Mouse (Mus musculus) kidney, postnatal 14 days (tissue): ENCODE results near the gene Cnksr3.
A peak's percentile ranks its signal among the peaks of the same experiment; 100 is the strongest.

Source experiments
- DNase-seq: peaks from one replicate; pipeline ENCODE4 v3.0.0; 2022; ENCODE audit warnings: mixed read lengths

Cnksr3 gene

DNA sequence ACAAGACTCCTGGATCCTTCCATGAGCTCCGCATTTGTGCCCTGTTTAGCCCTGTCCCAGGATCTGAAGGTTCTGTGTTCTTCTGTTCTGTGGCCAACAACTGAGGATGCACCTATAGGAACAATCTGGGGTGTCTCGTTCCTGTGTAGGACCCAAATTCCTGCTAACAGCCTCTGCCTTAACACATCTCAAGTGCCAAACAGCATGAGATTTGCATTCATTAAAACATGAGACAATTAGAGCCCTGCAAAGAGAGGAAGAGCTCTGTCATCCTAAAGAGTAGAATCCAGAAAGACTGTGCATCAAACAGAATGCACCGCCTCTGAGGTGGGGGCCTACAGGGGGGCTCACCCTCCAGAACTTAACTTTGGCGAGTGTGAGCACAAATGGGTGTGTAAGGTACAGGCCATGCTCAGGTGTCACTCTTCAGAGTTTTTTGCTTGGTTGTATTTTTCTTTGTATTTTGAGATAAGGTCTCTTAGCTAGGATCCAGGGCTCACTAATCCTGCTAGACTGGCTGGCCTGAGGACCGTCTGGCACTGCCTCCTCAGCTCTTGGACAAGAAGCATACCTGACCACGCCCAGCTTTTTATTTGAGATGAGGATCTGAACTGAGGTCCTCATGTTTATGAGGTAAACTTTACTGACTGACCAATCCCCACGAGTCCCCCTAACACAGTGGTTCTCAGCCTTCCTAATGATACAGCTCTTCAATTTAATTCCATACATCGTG lies 15.2 kb downstream of the Cnksr3 start:
- no peak for DNase-seq

DNA sequence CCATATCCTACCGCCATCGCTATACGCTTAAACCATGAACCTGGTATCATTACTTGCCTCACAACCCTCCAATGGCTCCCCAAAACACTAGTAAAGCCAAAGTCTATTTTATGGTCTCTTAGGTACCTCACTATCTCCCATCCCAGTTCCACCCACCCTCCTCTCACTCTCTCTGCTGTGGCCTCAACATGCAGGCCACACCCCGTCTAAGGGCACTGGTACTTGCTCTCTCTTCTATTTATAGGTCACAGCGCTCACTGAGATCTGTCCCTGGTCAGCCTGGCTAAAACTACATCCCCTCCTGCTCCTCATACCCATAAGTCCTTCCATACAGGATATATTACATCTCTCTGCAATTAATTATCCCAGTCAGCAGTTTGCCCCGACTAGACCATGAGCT lies 16.1 kb downstream of the Cnksr3 start:
- no peak for DNase-seq

DNA sequence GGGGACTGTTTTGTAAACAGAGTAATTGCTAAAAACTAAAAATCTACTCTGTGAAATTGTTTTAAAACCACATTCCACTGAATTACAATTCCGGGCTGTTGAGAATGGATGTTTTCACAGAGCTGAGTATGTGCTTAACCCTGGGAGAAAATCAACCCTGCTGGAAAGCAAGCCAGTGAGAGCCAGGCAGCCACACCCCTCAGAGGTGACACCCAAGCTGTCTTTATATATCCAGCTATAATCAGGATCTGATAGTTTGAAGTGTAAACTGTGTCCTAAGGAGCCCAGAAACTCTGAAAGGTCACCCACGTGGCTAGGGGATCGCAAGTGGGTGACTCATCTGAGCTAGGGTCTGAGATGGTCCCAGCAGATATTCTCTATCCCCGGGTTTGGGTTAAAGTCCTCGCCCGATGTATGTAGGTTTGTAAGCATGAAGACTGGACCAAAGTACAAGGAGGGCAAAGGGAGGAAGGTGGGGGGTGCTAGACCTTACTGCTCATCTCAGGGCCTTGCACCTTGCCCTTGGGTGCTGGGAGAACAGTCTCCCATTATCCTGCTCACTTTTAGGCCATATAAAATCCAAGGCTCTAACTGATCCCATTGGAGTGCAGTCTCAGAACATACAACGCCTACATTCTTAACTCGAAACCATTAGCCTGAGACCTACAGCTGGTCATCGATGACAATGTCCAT lies 20.2 kb downstream of the Cnksr3 start:
- DNase-seq: peak; percentile 80

DNA sequence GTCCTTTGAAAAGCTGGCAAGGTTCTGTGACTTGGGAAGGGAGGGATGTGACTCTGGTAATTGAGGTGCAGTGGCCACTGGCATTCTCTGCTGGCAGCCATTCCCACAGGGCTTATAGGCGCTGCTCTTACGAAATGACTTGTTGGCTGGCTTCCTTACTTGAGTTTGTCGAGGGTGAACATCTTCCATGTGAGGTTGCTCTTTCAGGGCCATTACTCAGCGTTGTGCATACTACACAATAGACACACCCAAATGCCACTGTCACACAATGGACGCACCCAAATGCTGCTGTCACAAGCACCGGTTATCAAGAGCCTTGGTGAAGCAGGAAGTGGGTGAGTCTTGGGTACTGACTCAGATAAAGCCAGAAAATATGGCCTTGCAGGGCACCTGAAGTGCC lies 22.8 kb downstream of the Cnksr3 start:
- no peak for DNase-seq

DNA sequence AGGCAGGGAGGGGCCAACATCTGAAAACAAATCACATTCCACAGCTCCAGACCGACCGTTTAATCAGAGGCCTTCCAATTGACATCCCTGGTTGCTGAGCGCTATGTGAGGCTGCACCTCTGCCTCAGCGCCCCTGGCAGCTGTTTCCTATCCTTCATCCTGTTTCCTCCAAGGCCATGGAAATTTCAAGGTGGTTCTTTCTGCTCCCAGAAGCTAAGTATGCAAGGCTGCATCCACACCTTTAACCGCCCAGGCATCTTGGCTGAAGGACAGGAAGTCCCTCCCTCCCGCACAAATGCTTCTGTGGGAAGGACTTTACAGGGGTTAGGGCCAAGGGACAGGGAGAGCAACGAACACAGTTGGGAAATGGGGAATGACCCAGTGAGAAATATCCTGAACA lies 24.2 kb downstream of the Cnksr3 start:
- DNase-seq: peak; percentile 69

GRCm38 (mm10) chr10:7186992-7187391 lies 25.0 kb downstream of the Cnksr3 start:
- DNase-seq: no peak

- DNase-seq: no peak
Measured at GRCm38 (mm10) chr10:7186018-7186417, 26.0 kb downstream of the Cnksr3 start.

DNA sequence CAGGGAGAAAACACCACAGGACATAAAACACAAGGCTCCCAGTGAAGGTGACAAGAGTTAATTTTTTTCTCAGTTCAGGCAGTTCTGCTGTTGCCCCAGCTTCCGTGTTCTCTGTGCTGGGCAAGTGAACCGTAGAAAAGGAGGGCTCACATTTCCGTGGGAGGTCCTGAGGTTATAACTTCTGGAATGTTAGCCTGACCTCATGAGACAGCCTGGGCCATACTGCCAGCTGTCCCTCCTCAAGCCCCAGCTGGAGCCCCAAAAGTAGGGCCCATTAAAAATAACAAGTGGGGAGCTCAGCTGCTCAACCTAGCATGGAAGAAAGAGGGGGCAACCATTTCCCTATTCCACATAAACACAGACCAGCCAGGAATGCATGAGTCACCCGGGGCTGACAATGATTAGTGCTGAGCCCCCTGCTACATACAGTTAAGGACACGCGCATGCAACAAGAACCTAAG lies 28.8 kb downstream of the Cnksr3 start:
- peak; percentile 81 for DNase-seq

DNA sequence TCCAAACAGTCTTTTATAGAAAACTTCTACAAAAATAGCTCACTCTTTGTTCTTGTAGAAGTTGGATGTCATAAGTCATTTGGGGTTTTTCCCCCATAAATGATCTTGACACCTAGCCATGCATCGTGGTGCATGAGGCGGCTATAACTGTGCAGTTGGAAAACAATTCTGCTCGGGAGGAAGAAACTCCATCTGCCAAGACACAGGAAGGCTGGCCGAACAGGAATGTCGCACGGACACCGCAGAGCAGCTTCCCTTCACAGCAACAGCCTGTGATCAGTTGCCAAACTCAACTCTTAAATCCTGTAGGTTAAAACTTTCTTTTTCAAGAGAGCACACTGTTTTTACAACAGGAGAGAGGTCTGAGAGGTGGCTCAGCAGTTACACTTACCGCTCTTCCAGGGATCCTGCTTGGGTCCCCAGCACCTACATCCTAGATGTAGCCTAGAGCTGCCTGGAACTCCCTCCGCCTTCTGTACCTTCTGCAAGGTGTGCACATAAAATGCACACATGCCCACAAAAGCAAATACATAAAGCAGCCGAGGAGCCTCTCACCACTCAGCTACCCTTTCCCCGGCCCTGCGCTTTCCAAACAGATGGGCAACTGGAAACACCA lies 29.4 kb downstream of the Cnksr3 start:
- peak; percentile 73 for DNase-seq

GRCm38 (mm10) chr10:7180296-7180695 lies 31.7 kb downstream of the Cnksr3 start:
- DNase-seq: peak; percentile 48

DNA sequence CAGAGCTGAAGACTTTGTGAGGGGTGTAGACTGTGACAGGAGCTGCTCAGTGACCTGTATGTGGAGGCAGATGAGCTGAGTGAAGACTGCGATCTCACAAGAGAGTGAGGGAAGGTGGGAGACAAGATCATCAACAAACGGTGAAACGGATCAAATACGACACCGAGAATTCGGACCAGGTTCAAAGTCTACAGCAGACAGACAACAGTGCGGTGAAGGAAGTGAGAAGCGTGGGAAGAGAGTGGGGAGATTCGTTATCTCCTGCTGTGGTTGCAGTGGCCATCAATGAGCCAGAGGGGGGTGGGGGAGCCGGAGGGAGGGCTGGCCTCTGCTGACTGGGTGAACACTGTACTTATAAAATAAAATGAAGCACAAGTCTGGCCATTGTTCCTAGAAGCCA lies 33.5 kb downstream of the Cnksr3 start:
- DNase-seq: no peak

- no peak for DNase-seq
Measured at GRCm38 (mm10) chr10:7176205-7176910, 35.7 kb downstream of the Cnksr3 start.

- no peak for DNase-seq
Measured at GRCm38 (mm10) chr10:7174480-7174879, 37.6 kb downstream of the Cnksr3 start.

DNA sequence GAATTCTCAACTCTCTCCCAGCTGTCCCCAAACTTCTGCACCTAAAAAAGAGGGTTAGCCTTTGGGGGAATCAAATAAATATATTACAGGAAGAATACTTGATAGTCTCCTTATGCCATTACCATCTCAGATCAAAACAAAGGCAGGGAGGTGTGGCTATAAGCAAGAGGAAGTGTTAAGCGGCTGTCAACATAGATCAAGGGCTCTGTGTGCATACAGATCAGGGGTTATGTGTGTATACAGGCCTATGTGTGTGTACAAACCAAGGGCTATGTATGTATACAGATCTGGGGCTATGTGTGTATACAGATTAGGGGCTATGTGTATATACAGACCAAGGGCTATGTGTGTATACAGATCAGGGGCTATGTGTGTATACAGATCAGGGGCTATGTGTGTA lies 38.9 kb downstream of the Cnksr3 start:
- DNase-seq: no peak

DNA sequence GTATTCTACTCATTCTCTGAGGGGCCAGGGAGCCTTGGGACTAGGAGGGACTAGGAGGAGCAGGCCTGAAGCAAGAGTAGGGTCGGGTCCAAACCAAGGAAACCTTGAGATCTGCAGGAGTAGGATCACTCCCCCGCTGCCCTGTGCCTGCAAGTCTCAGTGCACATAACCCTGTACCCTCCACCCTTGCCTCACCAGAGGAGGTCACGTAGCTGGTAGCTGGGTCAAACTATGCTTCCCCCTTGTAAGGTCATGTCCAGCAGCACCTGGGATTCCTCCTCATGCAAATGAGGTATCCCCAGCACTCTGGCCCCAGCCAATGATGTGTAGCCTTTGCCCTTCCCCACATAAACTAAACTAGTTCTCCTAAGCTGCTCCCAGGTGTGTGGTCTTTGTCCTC lies 41.6 kb downstream of the Cnksr3 start:
- no peak for DNase-seq

GRCm38 (mm10) chr10:7163031-7163430 lies 49.0 kb downstream of the Cnksr3 start:
- DNase-seq: no peak

DNA sequence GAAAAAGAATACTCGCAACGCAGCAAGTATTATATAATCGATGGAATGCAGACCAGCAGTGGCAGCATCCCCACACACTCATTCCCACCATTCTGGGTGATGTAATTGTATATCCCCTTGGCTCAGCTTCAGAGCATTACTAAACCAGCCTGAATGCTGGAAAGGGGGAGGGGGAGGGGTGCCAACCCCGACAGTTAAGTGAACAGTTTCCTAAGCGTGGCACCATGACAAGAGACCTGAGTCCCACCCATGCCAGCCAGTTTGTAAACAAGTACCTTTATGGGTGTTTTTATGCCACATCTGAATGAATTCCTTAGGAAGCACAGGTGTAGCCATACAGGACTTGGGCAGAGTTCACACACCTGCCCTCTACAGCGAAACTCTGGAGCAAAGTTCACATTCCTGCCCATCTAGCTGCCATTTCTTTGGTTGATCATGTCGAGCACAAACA lies 53.0 kb downstream of the Cnksr3 start:
- peak; percentile 63 for DNase-seq

DNA sequence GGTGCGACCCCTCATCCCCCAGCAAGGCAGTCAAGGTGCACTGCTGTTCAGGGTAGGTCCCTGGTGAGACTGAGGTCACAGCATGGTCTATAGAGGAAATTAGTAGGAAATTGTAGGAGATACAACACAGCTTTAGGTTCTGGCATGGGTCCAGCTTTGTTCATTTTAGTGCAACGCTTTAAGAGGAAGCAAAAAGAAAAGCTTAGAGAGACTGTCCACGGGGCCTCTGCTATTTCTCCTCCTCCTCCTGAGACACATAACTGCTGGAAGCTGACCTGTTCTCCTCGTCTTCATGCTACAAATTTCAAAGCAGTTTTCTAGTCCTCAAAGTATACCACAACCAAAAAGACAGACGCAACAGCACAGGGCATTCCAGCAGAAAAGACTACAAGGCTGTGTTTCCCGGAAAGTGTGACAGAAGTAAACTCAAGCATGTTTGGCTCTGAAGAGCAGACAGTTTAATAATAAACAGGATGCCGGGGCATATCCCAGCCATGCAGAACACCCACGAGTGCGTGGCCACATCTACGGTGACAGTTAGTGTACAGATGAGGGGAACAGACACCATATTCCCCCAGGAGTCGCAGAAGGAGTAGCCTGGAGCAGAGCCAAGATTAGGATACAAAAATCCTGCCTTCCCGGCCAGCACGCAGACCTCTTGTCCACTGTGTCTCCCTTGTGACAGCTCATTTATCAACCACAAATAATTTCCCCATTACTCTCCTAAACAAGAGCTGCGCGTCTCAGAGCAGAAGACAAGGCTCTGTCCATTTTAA lies 53.6 kb downstream of the Cnksr3 start:
- peak; percentile 79 for DNase-seq

- no peak for DNase-seq
Measured at GRCm38 (mm10) chr10:7154877-7155276, 57.2 kb downstream of the Cnksr3 start.

GRCm38 (mm10) chr10:7152926-7153325 lies 59.1 kb downstream of the Cnksr3 start:
- no peak for DNase-seq

DNA sequence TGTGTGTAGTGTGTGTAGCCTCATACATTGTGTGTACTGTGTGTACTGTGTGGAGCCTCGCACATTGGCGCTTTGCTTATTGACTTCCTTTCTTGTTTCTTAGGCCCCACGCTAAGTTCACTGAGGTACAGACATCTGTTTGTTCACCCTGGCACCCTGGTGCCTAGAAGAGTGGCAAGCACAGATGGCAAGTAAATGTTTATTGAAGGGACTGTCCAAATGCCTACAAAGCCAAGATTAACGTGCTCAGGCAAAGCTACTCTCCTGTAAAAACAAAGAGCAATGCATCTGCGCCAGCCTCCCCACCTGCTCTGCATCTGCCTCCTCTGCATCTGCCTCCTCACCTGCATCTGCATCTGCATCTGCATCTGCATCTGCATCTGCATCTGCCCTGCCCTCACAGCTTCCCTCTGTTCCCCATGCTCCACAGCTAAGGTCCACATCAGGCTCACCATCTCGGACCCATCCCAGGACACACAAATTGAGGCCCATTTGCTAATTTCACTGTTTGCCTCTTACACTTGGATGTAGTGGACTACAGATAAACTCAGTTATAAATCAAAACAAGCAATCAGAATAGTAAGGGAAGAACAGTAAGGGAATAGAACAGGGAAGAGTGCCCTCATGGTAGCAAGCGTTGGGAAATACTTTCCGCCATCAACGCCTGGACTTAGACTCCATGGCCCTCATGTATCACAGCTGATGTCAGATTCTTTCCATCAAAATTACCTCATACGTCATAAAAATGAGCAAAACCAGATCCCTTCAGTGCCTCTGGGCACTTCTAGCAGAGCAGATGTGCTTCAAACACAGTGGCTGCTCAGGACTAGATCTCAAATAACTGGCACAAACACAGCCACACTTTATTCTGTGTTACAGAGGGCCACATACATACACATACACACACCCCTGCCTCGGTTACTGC lies 62.1 kb downstream of the Cnksr3 start:
- DNase-seq: no peak
